Mouse (Mus musculus) G1E-ER4 (cell line): Measurements from ENCODE around the gene Efnb2. TPM values are rescaled to one million over a fixed set of nuclear protein-coding genes. Genes with fewer than 3 reads are reported as not detected.

Experiments
- GATA1 ChIP-seq: IDR thresholded peaks from one replicate; pipeline ENCODE4 v1.8.0; 2012; ENCODE audit warnings: low read length, inconsistent platforms
- polyA plus RNA-seq: library from polyadenylated mRNA; stranded (reverse); fragments of >175 nt; gene quantifications from 2 replicates; pipeline ENCODE4 v1.2.3, GENCODE M21; 2012

Efnb2 gene
- polyA plus RNA-seq, result 0.28 and 0.37 TPM in 2 replicates

DNA sequence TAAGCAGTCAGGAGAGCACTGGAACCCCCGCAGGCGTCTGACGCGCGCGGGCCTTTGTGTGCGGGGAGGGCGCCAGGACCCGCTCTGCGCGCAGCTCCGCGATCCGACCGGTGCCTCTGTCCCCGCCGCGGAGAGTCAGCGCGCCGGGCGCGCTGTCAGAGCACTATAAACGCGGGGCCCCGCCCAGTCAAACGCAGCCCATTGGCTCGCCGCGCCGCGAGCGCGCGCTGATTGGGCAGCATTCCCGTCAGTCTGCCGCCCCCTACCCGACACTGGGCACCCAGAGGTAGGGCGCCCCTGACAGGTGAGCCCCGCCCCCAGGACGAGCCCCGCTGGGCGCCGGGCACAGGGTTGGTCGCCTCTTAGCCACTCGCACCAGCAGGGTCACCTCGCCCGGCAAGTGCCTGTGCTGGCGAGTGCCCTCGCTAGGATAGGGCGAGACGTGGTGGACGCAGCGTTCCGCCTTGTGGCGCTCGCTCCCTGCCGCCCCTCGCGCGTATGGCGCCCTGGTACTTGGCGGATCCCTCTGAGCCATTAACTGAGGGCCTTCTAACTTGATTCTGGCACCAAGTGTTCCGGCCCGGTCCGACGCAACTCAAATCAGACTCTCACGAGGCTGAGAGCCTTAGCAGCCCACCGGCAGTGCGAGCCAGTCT is at the start of gene Efnb2:
TSS of gene Efnb2 (minus strand) at position 140 of the 656 bp plus-strand sequence.
- TF ChIP-seq GATA1, result no peak

DNA sequence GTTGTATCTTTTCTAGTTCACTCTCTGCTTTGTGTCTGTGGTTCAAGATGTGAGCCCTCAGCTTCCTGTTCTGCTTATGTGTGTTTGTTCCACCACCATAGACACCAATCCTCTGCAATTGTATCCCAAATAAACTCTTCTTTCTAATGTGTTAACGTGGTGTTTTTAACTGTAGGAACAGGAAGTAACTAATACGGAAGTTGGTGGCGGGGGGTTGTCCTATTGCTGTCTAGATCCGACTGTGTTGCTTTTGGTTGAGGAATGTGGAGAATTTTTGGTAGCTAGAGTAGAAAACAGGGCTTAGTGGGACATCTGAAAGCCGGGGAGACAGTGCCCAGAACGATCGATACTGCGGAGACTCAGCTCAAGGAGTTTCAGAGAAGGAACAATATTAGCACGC is 43.8 kb upstream of the Efnb2 start:
- TF ChIP-seq GATA1, result no peak

DNA sequence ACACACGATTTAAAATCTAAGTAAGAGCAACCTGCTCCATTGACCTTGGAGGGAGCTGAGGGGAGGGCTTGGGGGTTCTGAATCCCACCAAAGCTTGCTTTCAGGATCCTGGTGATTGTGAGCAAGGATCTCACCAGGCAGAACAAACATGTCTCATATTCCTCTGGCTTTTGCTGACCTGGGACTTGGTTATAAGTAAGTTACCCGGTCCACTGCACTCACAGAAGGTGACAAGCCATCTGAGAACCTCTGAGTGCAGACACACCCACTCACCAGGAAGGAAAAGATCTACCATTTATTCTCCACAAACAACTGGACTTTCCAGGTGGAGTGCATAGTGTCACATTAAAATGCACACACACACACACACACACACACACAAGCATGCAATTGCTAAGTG is 42.6 kb upstream of the Efnb2 start:
- TF ChIP-seq GATA1, result no peak

DNA sequence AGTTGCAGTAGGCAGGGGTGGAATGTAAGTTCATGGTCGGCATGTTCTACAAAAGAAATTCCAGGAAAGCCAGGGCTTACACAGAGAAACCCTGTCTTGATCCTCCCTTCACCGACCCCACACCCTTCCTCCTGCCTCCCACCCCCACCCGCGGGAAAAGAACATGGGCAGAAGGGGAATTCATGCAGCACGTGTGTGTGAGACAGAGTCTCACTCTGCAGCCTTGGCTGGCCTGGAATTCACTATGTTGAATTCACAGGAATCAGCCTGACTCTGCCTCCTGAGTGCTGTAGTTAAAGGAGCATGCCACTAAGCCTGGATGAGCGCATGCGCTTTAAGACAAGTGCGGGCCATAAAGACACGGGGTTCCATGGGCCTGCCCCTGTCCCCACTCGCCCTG is 39.8 kb upstream of the Efnb2 start:
- TF ChIP-seq GATA1, result no peak

DNA sequence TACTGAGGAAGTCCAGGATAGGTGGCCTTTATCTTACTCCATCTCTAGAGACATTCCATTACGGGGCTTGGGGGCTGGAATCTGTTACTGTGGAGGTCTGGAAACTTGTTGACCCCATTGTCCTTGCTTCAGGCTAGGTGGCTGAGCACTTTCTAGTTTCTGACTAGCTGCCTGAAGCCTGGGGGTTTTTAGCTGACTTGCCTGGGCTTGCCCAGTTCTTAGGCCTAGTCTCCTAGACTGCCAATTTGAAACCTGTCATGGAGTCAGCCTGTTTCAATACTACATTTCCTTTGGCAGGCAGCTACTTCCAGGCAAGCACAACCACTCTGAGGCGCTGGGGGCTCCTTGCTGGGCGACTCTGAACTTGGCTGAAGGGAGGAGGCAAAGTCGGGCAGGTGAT is 39.2 kb upstream of the Efnb2 start:
- TF ChIP-seq GATA1, result no peak

DNA sequence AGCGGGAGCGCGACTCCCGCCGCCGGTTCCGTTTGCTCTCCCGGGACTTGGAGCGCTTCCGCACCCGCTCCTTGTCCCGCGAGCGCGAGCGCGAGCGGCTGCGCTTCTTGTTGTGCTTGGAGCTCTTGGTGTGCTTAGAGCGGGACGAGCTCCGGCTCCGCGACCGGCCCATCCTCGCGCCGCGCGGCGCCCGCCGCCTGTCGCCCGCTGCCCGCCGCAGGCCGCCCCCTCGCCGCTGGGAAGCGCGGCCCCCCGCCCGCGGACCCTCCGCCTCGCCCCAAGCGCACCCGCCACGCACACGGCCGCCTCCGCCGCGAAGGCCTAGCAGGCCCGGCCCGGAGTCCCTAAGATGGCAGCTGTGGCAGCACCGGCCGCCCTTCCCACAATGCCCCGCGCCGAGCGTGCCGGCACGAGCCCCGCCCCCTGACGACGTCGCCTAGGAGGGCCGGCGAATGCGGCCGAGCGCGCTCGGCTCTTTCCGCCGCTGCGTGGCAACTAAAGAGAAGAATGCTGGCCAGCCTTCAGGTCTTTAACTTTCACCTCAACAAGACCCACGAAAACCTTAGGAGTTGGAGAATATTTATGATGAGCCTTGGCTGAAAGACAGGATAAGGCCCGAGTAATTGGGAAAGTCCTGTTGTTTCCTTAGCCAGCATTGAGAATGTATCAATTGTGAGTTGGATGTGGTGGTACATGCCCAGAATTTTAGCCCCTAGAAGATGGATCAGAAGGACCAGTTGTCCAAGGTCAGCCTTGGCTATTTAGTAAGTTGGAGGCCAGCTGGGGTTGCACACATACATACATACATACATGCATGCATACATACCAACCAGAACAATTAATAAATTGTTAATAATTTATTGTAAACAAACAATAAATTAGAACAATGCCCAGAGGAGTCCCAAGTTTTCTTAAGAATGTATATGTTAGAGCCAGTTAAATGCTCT is 29.4 kb upstream of the Efnb2 start, which contains the start of gene Arglu1:
TSS of gene Arglu1 (minus strand) at position 376 of the 947 bp plus-strand sequence.
- no peak for TF ChIP-seq GATA1

DNA sequence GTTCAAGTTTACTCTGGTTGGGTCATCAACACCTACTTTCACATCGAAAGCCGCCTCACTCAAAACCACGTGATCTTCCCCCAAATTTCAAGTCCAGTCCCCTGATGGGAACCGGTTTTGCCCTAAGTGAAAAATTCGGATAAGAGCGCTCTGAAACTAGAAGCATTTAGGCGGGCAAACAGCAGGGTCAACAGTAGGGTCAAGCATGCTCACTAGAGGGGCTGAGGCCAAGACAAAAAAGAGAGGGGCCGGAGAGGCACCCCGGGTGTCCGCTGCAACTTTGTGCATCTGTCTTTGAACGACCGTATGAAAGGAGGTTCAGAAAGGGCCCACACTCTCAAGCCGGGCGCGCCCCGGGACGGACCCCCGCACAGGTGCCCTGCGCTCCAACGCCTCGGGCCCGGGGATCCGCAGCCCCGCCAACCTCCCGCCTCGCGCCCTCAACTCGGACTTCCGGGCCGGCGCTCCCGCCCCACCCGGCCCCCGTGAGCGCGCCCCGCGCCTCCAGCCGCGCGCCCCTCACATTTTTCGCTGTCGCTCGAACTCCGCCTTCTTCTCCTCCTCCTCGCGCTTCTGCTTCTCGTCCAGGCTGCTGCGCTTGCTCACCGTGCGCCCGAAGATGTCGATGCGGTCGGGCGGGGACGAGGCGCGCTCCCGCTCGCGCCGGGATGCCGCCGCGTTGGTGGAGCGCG is 28.6 kb upstream of the Efnb2 start:
- no peak for TF ChIP-seq GATA1

DNA sequence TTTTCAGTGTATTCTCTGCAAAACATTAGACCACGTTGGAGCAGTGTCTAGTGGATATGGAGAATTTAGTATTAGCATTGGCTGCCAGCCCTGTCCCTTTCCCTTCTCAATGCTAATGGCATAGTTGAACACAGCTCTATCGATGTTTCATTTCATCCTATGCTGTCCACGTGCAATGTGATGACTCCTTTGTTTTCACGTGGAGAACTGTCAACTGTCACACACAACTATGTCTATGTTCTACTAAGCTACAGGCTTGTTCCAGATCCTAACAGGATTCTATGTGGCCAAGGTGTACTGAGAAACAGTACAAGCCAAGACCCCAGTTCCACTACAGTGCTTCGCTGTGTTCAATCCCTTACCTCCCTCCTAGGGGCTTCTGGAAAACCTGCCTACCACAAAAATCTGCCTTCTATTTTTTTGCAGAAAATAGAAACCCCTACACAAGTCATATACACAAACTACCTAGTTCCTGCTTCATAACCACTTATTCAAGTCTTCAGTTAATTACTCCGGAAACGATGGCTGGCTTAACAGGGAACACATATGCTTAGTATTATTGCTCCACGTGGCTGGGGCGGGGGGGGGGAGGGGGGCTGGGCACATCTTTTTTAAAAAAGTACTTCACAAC is 27.9 kb upstream of the Efnb2 start:
- TF ChIP-seq GATA1, result no peak

DNA sequence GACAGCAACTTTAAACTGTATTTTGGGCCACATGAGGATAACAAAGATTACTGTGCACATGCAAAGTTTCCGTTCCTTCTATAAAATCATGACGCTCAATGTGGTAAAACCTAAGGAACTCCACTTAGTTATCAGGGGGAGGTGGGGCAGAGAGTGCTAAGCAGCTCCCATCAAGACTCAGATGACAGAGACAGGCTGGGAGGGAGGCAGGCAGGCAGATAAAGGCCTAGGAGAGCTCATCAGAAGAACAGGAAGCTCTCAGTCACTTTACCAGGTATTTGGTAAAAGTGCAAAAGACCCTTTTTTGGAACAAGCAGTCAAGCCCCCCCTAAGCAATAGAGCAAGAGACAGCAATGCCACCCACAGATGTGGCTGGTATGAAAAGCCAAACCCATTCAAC is 24.5 kb upstream of the Efnb2 start:
- no peak for TF ChIP-seq GATA1

DNA sequence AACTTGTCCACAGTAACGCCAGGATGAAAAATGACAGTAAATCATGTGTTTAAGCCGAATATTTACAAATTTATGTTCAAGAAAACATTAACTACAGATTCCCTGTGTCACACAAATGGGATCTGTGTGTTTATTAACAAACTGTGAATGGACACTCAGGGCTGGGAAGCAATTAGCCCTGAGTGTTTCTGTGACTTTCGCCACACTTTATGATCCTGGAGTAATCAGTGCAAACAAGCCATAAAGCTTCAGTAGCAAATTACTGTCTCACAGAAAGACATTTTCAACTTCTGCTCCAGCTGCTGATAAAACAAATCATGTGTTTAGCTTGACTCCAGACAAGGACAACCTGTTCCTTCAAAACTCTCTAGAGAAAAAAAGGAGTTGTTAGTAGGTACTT is 21.7 kb upstream of the Efnb2 start:
- TF ChIP-seq GATA1, result no peak

DNA sequence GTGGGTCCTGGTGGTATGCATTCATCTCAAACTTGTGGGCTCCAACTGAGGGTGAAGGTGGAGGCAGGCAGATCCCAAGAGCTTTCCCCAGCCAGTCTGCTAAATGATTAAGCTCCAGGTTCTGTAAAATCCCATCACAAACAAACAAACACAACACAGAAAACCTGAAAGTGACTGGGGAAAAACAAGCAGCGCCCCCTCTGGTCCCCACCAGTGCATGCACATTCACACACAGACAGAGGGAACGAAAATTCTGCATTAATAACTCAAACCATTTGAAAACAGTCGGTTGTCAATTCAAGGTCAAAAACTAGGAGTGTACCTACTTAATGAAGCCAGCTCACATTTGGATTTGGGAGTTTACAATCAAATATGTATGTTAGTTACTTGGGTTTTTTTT is 17.2 kb upstream of the Efnb2 start:
- no peak for TF ChIP-seq GATA1

DNA sequence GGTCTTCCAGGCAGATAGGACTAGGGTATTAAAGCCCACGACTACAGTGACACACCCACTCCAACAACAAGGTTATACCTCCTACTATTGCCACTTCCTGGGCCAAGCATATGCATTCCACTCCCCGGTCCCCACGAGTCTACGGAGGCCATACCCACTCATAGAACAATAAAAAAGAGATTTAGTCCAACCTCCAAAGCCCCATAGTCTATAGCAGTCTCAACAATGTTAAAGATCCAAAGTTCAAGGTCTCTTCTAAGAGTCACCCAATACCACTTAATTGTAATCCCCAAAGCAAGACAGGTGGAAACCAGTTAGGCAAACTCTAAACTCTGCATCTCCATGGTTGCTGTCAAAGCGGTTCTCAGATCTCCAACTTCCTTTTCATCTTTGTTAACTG is 13.8 kb upstream of the Efnb2 start:
- no peak for TF ChIP-seq GATA1

DNA sequence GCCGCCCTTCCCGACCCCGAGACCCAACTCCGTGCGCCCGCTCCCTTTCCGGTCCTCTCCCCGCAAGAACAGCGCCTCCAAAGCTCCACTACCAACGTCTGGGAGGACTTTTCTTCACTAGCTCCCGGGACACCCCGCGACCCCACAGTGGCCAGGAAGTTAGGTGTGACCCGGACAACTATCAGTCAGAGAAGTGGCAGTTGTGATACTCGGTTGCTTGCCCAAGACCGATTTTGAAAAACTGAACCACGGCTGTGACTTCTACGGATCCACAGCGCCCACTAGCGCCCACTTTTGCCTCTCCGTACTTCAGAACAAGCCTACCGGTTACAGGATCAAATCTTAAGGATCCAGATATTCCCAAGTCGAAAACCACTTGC is 707 bp upstream of the Efnb2 start:
- TF ChIP-seq GATA1, result no peak

DNA sequence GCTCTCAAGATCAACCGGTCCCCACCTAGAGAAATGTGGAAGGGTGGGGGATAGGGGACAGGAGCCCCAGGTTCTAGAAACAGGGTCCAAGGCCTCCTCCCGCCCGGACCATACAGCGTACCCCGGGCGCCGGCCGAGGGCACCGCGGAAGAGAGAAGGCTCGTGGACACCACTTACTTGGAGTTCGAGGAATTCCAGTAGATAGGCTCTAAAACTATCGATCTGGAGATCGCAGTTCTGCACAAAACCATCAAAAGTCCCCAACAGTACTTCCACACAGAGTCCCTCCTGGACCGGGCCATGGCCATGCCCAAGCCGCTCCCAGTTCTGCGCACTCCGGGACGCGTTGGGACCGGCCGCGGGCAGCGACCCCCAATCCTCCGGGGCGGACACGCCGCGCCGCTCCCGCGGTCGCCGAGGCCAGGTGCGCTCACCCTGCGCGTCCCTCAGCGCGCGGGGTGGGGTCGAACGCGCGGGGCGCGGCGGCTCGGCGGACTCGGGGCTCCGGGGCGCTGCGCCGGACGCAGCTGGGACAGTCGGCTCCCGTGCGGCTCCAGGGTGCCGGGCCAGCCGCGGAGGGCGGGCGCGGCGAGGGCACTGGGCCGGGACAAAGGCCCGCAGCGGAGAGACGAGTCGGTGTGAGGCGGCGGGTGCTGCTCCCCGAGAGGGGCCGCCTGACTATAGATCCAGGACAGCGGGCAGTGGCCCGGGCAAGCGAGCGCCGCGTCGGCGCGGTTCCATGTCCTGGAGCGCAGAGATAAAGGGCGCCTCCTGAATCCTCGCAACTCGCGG is 539 bp downstream of the Efnb2 start:
- no peak for TF ChIP-seq GATA1
